Mouse (Mus musculus): Measurements from ENCODE around the gene Catsperg1. TPM values are rescaled to one million over a fixed set of nuclear protein-coding genes. Genes with fewer than 3 reads are reported as not detected.
"Not testable (repeated sequence)": the region's sequence is repeated elsewhere in the genome, so short reads cannot be mapped to it uniquely, and the experiment has no call there.

Catsperg1 gene
- polyA plus RNA-seq (2017; shearing (Covaris generic)): under 1 TPM in 1 of 2 experiments, not detected in 1; 0.15 TPM

GRCm38 (mm10) chr7:29213675-29214082, at the start of gene Catsperg1:
TSS of gene Catsperg1 (minus strand) at chr7:29214035.
- ATAC-seq: no peak

GRCm38 (mm10) chr7:29262151-29262550, 48.3 kb upstream of the Catsperg1 start:
- ATAC-seq: no peak

- no peak for ATAC-seq
Measured at GRCm38 (mm10) chr7:29259781-29260730, 46.2 kb upstream of the Catsperg1 start.

GRCm38 (mm10) chr7:29257368-29257767, 43.5 kb upstream of the Catsperg1 start:
- ATAC-seq: no peak

GRCm38 (mm10) chr7:29255875-29256274, 42.0 kb upstream of the Catsperg1 start:
- ATAC-seq: no peak

- ATAC-seq: no peak
Measured at GRCm38 (mm10) chr7:29253842-29254241, 40.0 kb upstream of the Catsperg1 start.

GRCm38 (mm10) chr7:29251166-29251565, 37.3 kb upstream of the Catsperg1 start:
- ATAC-seq: peak; percentile 44

GRCm38 (mm10) chr7:29248261-29248841, 34.5 kb upstream of the Catsperg1 start, which contains the start of gene 2200002D01Rik:
TSS of gene 2200002D01Rik (minus strand) at chr7:29248466.
- ATAC-seq: peak; percentile 28

GRCm38 (mm10) chr7:29247706-29248105, 33.9 kb upstream of the Catsperg1 start:
- no peak for ATAC-seq

- ATAC-seq: no peak
Measured at GRCm38 (mm10) chr7:29247314-29247700, 33.5 kb upstream of the Catsperg1 start.

GRCm38 (mm10) chr7:29246619-29247313, 32.9 kb upstream of the Catsperg1 start:
- ATAC-seq: no peak

GRCm38 (mm10) chr7:29246015-29246414, 32.2 kb upstream of the Catsperg1 start:
- no peak for ATAC-seq

GRCm38 (mm10) chr7:29244732-29245416, 31.0 kb upstream of the Catsperg1 start:
- peak; percentile 55 for ATAC-seq

GRCm38 (mm10) chr7:29238019-29238967, 24.5 kb upstream of the Catsperg1 start, which contains the start of gene Yif1b:
TSS of gene Yif1b (plus strand) at chr7:29238329.
- peak; percentile 96 for ATAC-seq

- ATAC-seq: not testable (repeated sequence)
Measured at GRCm38 (mm10) chr7:29237596-29237995, 23.8 kb upstream of the Catsperg1 start.

GRCm38 (mm10) chr7:29236593-29236992, 22.8 kb upstream of the Catsperg1 start:
- no peak for ATAC-seq

- ATAC-seq: no peak
Measured at GRCm38 (mm10) chr7:29234661-29235060, 20.8 kb upstream of the Catsperg1 start.

GRCm38 (mm10) chr7:29233745-29234144, 19.9 kb upstream of the Catsperg1 start:
- no peak for ATAC-seq

GRCm38 (mm10) chr7:29232247-29233013, 18.6 kb upstream of the Catsperg1 start, which contains the start of gene Kcnk6:
TSS of gene Kcnk6 (minus strand) at chr7:29232515.
- ATAC-seq: peak; percentile 38

GRCm38 (mm10) chr7:29231517-29231916, 17.7 kb upstream of the Catsperg1 start:
- no peak for ATAC-seq
